Mouse (Mus musculus): ENCODE results near the gene Agpat1. TPM values are rescaled to one million over a fixed set of nuclear protein-coding genes. Genes with fewer than 3 reads are reported as not detected.

Agpat1 gene
- total and polyA plus RNA-seq, 3 experiments, result 11.2 to 47.4 (median 44.4) TPM

GRCm38 (mm10) chr17:34611050-34611449, 7.0 kb downstream of the Agpat1 start:
- Histone ChIP-seq H3K4me3 (replicated peaks in 1 of 3; ENCODE audit: low read depth in 2 of 3, low read length in 2 of 3, poor library complexity in 1 of 3) (no peak overlapping the region), H3K79me2 (replicated peaks; ENCODE audit: control insufficient read depth, extremely low read depth, insufficient read depth, poor library complexity, severe bottlenecking) (peaks cover 5% of the 10 kb centered on the region), H3K36me3 (replicated peaks in 1 of 2; ENCODE audit: control insufficient read depth in 1 of 2, insufficient read depth in 1 of 2, low read length in 1 of 2) (peaks cover 39 to 82% of the 10 kb centered on the region in 2 experiments), H3K9me3 (replicated peaks; ENCODE audit: low read length) (no peaks in the 10 kb centered on the region), H3K27me3 (replicated peaks) (no peaks in the 10 kb centered on the region), H3K27ac (ENCODE audit: insufficient read depth, low read depth) (no peak overlapping the region), H3K4me2 (ENCODE audit: insufficient read depth, low read depth, poor library complexity, severe bottlenecking) (no peak overlapping the region), H3K4me1 (ENCODE audit: control insufficient read depth in 1 of 2, insufficient read depth in 2 of 2) (peaks cover 9 to 26% of the 10 kb centered on the region in 2 experiments), H3K9ac (ENCODE audit: insufficient read depth, low read depth) (no peak overlapping the region)
- in situ Hi-C loops (cut with MboI; ENCODE audit: low pct_ligation_motif_present, low pct_unique_long_range_greater_than_20kb, low sequenced_read_pairs) (no loop called here), dilution Hi-C loops (cut with MboI; ENCODE audit: extremely low pct_ligation_motif_present, extremely low pct_unique_long_range_greater_than_20kb, low sequenced_read_pairs) (no loop called here)
- TF ChIP-seq JUND (conservative IDR thresholded peaks at IDR 0.05; ENCODE audit: low read depth, low read length), result no peak
- DNase-seq (ENCODE audit: extremely low read depth), result no peak

GRCm38 (mm10) chr17:34613054-34613645, 9.1 kb downstream of the Agpat1 start:
- peaks cover 39 to 73% of the 10 kb centered on the region in 2 experiments for H3K36me3 ChIP-seq (replicated peaks in 1 of 2; ENCODE audit: control insufficient read depth in 1 of 2, insufficient read depth in 1 of 2, low read length in 1 of 2)

DNA sequence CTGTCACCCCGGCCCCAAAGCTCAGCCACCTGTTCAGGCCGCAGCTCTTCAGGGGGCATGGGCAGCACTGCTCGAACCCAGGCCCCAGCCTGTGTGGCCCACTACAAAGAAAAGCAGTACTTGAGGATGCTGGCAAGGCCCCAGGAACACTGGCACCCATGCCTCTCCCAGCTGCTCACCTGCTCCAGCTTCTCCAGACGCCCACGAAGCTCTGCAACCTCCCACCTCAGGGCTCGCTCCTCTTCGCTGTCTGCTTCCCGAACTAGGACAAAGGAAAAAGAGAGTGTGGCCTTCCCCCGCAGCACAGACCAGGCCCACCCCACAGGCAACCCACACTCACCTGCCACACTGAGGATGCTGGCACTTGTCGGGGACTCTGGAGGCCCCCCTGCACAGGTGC, 9.8 kb downstream of the Agpat1 start:
- dilution Hi-C loops (cut with MboI; ENCODE audit: extremely low pct_ligation_motif_present, extremely low pct_unique_long_range_greater_than_20kb, low sequenced_read_pairs), result no loop called here
- peaks cover 39 to 66% of the 10 kb centered on the region in 2 experiments for H3K36me3 ChIP-seq (replicated peaks in 1 of 2; ENCODE audit: control insufficient read depth in 1 of 2, insufficient read depth in 1 of 2, low read length in 1 of 2)

More at GRCm38 (mm10) chr17:34613054-34613645, 9.1 kb downstream of the Agpat1 start:
- Histone ChIP-seq H3K27me3 (replicated peaks) (no peaks in the 10 kb centered on the region), H3K4me2 (ENCODE audit: insufficient read depth, low read depth, poor library complexity, severe bottlenecking) (no peak overlapping the region), H3K79me2 (replicated peaks; ENCODE audit: control insufficient read depth, extremely low read depth, insufficient read depth, poor library complexity, severe bottlenecking) (no peaks in the 10 kb centered on the region), H3K27ac (ENCODE audit: insufficient read depth, low read depth) (no peak overlapping the region), H3K9me3 (replicated peaks; ENCODE audit: low read length) (no peaks in the 10 kb centered on the region), H3K4me1 (ENCODE audit: control insufficient read depth in 1 of 2, insufficient read depth in 2 of 2) (peaks cover 2 to 9% of the 10 kb centered on the region in 2 experiments; a peak in 2 of 4 replicates), H3K4me3 (replicated peaks in 1 of 3; ENCODE audit: low read depth in 2 of 3, low read length in 2 of 3, poor library complexity in 1 of 3) (no peak overlapping the region), H3K9ac (ENCODE audit: insufficient read depth, low read depth) (no peak overlapping the region)
- TF ChIP-seq RCOR1 (conservative IDR thresholded peaks at IDR 0.05; ENCODE audit: low read depth, low read length), result no peak
- TF ChIP-seq UBTF (IDR thresholded peaks at IDR 0.05; ENCODE audit: low read depth, low read length), result no peak
- TF ChIP-seq NELFE (IDR thresholded peaks at IDR 0.05; ENCODE audit: low read depth, low read length), result no peak
- TF ChIP-seq SIN3A (IDR thresholded peaks at IDR 0.05; ENCODE audit: low read length), result no peak
- no peak for TF ChIP-seq PAX5 (IDR thresholded peaks at IDR 0.05; ENCODE audit: low read length)
- no peak for TF ChIP-seq ETS1 (conservative IDR thresholded peaks at IDR 0.05; ENCODE audit: low read depth, low read length)
- TF ChIP-seq KAT2A (IDR thresholded peaks at IDR 0.05; ENCODE audit: insufficient replicate concordance, low read length), result no peak
- no peak for TF ChIP-seq USF1 (IDR thresholded peaks at IDR 0.05; ENCODE audit: low read depth, low read length)
- no peak for TF ChIP-seq ZC3H11A (IDR thresholded peaks at IDR 0.05; ENCODE audit: low read depth, low read length)
- no peak for TF ChIP-seq RAD21 (IDR thresholded peaks at IDR 0.05; ENCODE audit: low read depth, low read length)
- dilution Hi-C loops (cut with MboI; ENCODE audit: extremely low pct_ligation_motif_present, extremely low pct_unique_long_range_greater_than_20kb, low sequenced_read_pairs), result no loop called here
- in situ Hi-C loops (cut with MboI; ENCODE audit: low pct_ligation_motif_present, low pct_unique_long_range_greater_than_20kb, low sequenced_read_pairs), result no loop called here
- no peak for DNase-seq (ENCODE audit: extremely low read depth)

More for the DNA sequence above, 9.8 kb downstream of the Agpat1 start:
- no peak overlapping the region for H3K4me2 ChIP-seq (ENCODE audit: insufficient read depth, low read depth, poor library complexity, severe bottlenecking)
- in situ Hi-C loops (cut with MboI; ENCODE audit: low pct_ligation_motif_present, low pct_unique_long_range_greater_than_20kb, low sequenced_read_pairs), result no loop called here
- H3K27me3 ChIP-seq (replicated peaks), result no peaks in the 10 kb centered on the region
- no peak overlapping the region for H3K9ac ChIP-seq (ENCODE audit: insufficient read depth, low read depth)
- H3K27ac ChIP-seq (ENCODE audit: insufficient read depth, low read depth), result no peak overlapping the region
- TF ChIP-seq HCFC1 (IDR thresholded peaks at IDR 0.05; ENCODE audit: low read depth, low read length) (no peak), ZNF384 (IDR thresholded peaks at IDR 0.05; ENCODE audit: low read depth, low read length) (no peak), ZKSCAN1 (IDR thresholded peaks at IDR 0.05; ENCODE audit: borderline replicate concordance, low read depth, low read length) (no peak), NRF1 (IDR thresholded peaks at IDR 0.05; ENCODE audit: low read depth, low read length) (no peak), TBP (conservative IDR thresholded peaks at IDR 0.05; ENCODE audit: low read depth, low read length) (no peak), ZMIZ1 (IDR thresholded peaks at IDR 0.05; ENCODE audit: low read depth, low read length) (no peak)
- DNase-seq (ENCODE audit: extremely low read depth), result no peak
- H3K4me3 ChIP-seq (replicated peaks in 1 of 3; ENCODE audit: low read depth in 2 of 3, low read length in 2 of 3, poor library complexity in 1 of 3), result no peak overlapping the region
- no peaks in the 10 kb centered on the region for H3K9me3 ChIP-seq (replicated peaks; ENCODE audit: low read length)
- peaks cover 0 to 2% of the 10 kb centered on the region in 2 experiments; a peak in 1 of 4 replicates for H3K4me1 ChIP-seq (ENCODE audit: control insufficient read depth in 1 of 2, insufficient read depth in 2 of 2)
- no peaks in the 10 kb centered on the region for H3K79me2 ChIP-seq (replicated peaks; ENCODE audit: control insufficient read depth, extremely low read depth, insufficient read depth, poor library complexity, severe bottlenecking)
